Mouse (Mus musculus) spleen, postnatal 36 days (tissue): ENCODE data around the gene Gga2.

Source experiments
- DNase-seq, 2 experiments: peaks; one replicate each; pipeline ENCODE4 v3.0.0; 2022; ENCODE audit warnings: low spot score in 2 of 2, mixed read lengths in 1 of 2

Gene Gga2

DNA sequence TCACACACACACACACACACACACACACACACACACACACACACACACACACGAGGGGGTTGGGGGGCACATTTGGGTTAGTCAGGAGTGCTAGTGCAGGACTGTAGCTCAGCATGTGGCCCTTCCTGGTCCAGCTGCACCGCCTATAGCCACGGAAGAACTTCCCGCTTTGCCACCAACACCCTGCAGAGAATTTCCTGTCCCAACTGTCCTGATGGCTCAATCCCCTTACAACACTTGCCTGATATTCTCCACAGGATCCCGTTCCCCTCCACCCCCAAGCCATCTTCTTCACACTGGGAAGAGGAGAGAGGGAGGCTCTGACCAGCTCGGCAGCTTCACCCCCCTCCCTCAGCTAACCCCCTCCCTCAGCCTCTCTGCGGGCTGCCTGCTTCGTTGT lies 20.6 kb downstream of the Gga2 start:
- DNase-seq, result no peak

DNA sequence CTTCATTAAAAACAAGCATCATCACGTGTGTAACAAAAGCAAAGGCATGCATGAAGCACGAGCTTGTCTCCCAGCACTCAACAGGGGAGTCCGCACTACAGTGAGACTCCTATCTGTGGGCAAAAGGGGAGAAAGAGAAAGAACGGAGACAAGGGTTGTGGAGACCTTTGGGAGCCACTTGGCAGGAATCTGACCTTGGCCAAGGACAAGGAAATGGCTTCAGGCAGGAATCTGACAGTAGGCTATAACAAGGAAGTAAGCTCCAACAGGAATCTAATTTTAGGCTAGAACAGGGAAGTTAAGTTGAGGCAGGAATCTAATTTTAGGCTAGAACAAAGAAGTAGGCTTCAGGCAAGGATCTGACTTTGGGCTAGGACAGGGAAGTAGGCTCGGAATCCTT lies 25.1 kb downstream of the Gga2 start:
- no peak for DNase-seq

DNA sequence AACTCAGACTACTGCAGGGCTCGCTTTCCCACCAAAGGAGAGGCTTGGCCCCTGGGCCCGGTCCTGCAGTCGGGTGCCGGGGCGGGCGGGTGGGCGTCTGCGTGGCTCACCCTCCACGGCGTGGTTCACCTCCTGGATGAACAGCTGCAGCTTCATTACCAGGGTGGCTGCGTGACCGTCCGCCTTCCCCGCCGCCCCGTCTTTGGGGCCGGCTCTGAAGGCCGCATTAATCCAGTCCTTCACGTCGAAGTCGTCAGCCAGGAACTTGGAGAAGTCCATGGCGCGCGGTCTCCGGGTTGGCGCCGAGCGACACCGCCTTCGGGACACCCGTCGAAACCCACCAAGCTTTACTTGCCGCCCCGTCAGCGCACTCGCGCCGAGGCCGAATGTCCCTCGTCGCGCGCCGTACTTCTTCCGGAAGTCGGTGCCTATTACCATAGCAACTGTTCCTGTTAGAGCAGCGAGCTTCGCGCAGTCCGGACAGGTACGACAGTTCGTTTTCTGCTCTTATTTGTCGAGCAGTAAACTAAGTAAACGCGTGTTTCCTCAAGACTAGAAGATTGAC lies 39.6 kb downstream of the Gga2 start, which contains the start of gene Cog7:
Gene Cog7 (minus strand): TSS at position 405 of the 565 bp plus-strand sequence.
- DNase-seq, result peak; percentile 87 to 88

DNA sequence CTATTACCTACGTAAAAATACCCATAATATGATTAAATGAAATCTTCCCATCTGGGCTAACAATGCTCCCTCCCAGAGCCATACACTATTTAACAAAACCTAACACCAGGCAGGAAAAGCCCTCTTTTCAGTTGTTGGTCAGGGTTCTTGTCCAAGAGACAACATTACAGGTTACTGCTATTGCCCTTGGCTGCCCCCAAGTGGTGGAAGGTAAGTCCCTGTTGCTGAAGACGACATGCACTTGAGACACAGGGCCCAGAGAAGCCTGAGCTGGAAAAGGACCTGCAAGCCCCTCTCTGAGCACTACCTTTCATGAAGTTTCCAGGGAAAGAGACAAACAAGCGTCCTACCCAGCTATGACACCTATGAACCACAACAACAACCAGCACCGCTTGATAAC lies 46.0 kb downstream of the Gga2 start:
- DNase-seq, result peak; percentile 46 to 50

DNA sequence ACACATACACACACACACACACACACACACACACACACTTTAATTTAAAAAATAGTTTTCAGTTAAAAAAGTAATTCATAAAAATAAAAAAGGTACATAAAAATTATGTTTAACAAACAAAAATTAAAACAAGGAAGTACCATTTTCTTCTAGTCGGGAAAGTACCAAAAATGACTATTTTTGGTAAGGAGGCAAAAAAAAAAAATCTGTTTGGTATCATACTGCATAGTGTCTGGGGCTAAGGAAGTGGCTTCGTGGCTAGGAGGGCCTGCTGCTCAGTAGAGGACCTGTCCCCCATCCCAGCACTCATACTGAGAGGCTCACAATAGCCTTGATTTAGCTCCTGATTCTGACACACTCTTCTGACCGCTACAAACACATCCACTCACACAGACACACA lies 49.3 kb downstream of the Gga2 start:
- no peak for DNase-seq

DNA sequence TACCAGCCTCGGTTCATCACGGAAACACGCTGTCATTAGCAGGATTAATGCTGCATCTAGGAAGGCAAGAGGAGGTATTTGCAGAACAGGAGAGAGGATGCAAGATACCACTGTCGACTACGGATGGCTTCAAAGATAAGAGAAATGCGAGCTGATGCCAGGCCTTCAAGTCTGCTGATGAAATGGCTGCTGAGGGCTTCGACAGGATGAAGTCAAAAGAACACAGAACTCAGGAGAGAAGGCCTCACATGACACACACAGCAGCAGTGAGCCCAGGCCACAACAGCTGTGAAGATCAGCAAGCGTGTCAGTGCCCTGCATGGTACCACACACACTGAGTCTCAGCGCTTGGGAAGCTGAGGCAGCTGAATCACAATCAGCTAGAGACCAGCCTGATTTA lies 50.8 kb downstream of the Gga2 start:
- DNase-seq, result no peak

DNA sequence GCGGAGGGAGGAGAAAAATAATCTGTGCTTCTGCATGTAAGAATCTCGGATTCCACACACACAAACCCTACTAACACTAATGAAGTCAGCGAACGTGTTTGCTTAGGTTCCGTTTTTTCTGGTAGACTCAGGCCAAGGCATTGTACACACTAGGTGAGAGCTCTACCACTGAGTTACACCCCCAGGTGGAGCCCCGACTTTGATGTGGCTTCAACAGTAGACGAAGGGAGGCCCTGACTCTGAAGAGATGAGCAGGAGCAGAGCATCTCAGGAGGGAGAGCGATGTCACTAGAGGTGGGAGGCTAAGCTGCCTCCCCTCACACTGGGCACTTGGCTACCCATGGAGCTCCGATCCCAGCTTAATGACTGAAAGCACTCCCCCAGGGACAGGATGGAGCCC lies 52.2 kb downstream of the Gga2 start:
- DNase-seq, result no peak

DNA sequence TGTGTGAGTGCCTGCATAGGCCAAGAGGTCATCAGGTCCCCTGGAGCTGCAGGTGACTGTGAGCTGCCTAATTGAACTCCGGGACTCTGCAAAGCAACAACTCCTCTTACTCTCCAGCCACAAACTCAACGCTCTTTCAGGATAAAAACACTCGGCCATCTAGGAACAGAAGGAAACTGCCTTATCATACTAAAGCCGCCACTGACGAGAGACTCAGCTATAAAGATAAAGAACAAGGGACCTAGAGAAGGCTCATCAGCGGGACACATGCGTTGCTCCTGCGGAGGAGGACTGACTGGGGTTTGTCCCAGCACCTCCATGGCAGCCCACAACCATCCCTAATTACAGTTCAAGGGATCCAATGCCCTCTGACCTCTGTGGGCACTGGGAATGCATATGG lies 52.8 kb downstream of the Gga2 start:
- no peak for DNase-seq

DNA sequence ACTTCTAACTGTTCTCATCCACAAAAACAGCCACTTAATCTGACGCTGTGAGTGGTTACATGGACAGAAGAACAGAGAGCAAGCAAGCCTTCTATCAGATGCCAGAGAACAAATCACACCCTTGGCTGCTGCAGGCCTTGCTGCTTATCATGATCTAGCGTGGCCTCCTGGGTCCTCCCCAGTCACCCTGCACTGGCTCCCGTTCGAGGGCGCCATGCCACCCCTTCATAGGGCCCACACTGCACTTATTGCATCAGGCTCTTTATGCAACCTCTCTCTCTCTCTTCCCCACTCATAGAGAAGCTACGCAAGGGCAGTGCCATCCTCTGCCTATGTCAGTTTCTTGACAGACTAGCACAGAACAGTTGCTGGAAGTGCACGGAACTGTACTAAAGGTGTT lies 54.9 kb downstream of the Gga2 start:
- no peak for DNase-seq

DNA sequence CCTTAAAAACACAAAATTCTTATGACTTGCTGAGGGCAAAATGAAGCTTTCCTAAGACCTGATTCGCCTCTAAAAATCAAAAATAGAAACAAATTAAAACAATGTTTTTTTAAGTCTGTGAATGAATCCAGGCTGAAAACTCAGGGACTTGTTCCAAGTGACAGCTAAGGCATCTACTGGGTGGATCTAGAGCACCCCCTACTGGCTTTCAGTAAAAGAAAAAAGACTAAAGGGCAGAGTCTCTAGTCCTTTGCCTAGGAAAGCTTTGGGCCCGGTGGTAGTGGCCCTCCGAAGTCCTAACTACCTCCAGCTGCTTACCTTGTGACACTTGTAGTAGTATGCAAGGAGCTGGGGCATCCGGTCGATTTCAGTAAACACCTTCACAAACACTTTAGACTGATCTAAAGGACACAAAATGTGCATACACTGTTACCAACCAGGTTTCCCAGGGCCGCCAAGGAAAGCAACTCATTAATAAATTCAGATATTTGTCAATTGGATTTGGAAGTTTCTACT lies 57.1 kb downstream of the Gga2 start:
- peak in 1 of 2 experiments; percentile 18 for DNase-seq

DNA sequence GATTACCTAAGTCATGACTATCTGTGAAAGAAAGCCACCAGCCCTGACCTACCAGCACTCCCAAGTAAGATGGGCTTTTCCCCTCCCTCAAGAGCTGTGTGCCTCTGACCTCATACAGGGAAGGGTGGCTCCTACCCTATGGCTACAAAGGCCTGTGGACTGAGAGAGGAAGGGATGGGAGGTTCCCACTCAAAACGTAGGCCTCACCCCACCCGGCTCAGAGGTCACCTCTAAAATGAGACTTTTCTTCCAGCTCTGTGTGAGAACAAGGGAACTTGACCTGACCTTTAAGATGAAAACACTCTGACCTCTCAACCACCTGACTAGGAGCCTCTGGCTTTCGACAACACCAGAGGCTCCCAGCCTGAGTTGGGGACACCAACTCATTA lies 58.5 kb downstream of the Gga2 start:
- no peak for DNase-seq

DNA sequence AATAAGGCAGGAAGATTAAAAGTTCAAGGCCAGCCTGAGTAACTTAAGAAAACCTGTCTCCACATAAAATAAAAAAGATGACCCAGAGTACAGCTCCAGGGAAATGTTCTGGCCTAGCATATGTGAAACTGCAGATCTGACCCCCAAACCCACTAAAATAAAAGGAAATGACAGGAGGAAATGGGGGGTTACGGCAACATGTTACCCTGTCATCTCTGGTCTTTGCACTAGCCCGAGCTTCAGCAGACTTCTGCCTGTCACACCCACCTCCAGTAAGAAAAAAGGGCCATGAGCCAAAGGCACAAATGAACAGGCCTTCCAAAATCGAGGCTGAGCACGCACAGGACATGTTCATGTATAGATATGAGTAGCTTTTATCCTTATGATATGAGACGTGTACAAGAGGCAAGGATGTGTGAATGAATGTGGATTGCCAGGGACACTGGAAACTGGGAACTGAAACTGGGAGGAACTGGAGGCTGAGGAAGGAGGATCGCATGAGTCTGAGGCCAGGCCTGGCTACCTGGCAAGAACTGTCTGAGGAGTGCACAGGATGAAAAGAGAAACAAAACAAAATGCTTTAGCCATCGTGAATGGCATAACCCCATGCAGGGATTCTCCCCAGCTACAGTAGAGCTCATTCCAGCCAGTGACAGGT lies 59.0 kb downstream of the Gga2 start:
- no peak for DNase-seq

DNA sequence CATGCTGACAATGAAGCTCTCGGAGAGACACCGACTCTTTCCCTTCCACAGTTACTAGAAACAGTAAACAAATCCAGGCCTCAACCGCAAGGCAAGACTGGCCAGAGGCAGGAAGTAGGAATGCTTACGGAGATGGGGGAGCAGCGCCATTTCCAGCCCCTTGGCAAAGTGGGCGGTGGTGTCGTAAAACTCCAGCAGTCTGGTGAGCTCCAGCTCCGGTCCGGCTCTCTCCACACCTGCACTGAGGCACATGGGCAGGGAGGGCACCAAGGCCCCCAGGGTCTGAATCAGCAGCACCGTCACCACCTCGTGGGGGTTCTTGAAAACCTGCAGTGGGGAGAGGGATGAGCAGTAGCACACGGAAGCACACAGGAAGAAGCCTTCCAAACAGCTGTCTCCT lies 65.2 kb downstream of the Gga2 start:
- no peak for DNase-seq

DNA sequence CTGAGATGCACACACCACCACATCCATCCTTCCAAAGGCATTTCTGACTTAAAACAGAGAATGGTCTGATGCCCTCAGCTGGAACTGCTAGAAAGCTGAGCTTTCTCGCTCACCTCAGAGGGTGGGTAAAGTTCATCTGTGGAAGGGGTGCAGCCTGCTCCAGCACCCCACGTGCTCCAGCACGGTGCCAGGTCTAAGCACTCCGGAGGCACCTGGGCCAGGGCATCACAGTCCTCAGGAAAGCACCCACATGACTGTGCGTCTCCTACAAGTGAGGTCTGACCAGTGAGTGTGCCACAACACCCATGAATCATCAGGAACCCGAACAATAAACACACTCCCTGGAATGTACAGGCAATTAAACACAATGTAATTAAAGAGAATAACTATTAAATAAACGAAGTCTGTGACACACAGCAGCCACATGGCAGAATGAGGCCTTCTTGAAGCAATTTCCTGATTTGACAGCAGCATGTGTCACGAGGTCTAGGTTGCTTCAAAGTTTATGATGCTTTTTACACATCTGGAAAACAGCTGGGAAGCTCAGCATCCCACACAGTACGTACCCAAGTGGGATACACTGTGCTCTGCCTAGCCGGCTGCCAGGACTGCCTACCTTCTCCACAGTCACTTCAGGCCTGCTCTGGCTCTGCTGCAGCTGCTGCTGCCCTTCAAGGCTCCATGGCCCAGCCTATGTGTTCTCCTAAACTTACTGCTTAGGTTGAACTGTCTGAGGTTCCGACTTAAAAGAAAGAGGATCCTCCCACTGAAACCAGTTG lies 65.9 kb downstream of the Gga2 start:
- DNase-seq, result no peak

DNA sequence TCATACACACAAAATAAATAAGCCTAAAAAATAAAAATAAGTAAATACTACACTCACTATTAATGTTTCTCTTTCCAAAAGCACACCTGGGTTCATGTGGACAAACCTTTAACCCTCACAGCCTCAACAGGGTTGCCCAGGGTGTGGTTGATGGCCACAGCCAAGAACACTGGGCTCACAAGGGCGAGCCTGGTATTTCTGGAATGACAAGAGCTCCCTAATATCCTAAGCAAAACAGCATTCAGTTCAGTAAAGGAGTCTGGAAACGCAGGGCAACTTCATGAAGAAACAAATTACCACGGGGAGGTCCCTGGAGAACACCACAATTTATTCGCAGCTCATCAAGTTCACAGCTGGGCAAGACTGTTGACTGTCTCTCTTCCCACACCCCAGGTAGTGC lies 73.5 kb downstream of the Gga2 start:
- no peak for DNase-seq

DNA sequence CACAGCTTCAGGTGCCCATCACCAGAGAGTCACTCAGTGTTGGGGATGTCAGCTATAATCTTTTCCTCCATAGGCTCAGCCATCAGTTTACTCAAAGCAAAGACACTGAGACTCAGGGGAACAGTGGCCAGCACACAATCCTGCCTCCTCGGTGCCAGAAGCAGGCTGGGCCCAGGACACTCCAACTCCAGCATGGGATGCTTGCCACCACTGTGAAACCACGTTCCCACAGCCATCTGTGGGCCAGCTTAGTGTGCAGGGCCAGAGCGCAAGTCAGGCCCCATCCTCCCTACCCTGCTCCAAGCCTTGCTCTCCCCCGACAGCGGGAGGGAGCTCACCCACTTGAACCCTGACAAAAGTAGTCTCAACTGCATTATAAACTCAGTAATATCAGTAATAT lies 74.8 kb downstream of the Gga2 start:
- no peak for DNase-seq

DNA sequence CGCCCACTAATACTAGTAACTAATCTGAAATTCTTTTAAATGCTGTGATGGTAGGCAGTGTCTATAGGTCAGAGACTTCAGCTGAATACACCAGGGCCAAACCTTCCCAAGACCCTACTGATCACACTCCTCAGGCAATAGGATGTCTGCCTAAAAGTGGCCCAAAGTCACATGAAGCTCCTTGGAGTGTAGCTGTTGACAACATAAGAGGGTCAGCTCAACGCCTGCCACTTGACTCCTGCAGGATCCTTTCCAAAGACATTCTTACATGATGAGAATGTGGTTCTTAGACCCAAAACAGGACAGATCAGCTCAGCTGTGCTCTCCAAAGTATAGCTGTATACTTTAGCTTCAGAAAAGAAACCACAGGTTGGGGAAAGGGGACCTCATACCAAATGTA lies 78.7 kb downstream of the Gga2 start:
- DNase-seq, result no peak

DNA sequence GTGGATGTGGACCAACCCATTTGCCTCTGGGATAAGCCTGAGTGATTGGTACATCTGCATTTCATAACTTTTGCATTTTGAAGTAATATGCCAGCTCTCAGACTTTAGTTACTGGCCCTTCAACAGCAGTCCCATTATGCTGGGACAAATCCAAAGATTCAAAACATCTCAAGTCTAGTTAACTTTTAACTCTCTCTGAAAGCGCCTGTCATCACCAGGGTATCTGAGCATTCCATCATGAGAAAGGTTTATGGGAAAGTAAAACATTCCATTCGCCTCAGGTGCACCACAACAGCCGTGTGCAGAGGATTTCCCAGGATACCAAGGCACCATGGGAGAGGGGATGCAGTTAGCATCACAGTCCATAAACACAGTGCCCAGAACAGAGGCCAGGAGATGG lies 79.4 kb downstream of the Gga2 start:
- no peak for DNase-seq

DNA sequence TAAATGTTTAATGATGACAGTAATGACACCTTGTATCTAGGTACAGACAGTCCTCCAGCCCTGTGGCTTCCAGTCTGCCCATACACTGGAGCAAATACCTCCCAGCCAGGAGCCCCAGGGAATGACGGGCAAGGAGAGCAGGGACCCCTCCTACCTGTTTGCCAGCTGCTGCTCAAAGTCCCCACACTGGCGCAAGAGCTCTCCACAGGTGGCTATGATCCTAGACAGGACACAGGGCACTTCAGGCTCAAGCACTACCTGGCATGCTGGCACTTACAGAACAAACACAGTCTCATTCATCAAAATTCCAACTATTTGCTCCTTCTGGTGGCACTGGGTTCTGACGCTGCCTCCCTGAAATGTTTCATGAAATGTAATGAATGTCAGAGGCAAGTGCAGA lies 80.0 kb downstream of the Gga2 start:
- DNase-seq, result no peak

DNA sequence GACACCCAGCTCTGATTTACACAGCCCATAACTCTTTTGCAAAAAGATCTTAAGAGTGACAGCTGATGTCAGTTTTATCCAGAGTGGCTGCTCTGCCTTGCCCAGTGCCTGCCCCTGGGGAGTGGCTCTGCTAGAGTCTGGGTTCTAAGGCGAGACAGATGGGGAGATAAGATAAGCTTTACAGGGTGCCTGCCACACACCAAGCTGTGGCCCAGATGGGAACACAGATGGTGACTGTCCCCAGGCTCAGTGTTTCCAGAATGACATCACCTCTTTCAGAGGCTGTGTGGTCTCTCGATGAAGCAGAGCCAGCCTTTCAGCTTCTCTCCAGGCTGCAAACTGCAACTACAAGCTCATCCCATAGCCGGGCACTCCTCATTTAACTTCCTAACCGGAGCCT lies 81.3 kb downstream of the Gga2 start:
- no peak for DNase-seq

DNA sequence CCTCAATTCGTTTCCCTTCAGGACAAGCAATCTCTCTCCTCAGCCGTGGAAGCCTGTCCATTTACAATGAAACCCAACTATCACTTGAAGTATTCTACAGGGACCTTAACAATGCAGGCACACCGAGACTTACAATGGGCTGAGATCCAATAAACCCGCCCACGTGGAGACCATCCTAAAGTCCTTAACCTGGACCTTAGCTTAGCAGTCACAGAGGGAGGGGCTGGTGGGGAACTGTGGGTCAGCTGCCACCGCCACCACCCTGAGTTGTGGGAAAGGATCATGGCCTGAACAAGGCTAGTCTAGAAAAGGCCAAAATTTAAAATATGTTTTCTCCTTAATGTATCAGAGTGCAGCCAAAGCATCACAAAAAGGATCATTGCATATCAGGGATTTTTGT lies 81.8 kb downstream of the Gga2 start:
- no peak for DNase-seq

DNA sequence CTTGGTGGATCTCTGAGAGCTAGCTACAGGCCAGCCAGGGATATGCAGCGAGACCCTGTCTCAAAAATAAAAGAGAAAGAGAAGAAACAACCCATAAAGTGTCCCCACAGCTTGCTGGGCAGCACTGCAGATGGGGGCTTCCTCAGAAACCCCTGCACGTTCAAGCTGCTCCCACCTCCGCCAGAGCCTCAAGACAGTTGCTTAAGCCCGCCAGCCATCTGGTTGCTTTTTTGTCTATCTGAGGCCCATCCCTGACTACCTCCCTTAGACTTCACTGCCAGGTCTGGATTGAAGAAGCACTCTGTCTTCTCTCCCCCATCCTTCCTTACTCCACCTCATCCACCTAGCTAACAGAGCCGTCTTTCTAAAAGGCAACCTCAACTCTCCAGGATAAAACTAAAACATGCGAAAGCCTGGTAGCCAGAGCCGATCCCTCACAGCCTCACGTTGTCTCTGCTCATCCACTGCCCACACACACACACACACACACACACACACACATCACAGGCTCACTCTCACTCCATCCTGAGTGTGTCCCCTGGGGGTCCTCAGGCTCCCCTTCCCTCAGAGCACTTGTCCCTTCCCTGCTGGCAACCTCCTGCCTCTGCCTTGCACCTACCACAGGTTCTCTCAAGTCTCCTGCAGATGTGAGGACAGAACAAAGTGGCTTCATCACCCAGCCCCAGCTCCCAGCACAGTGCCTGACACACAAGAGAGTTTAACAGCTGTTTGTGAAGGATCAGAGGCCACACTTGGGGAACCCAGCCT lies 82.7 kb downstream of the Gga2 start:
- no peak for DNase-seq
